12 mouse cellular contexts compared by ENCODE assay signal in genomic region chr10:105509896-105510272, GRCm38 (mm10).
DNase-seq lines count a peak whose midpoint lies in the region; ATAC-seq and TF ChIP-seq lines count a peak whose summit lies in the region.
"Had no signal": no experiment of that assay in that cellular context is flagged by ENCODE, and none has a peak within 500 bp of the region (broad histone marks: within the 10 kb centered on the region; RNA-seq: fewer than 3 reads in every experiment).

No protein-coding gene starts in this region.

- intact Hi-C loops in heart, postnatal 36 days (cut with DNase I): no loop called here

- no peak for DNase-seq in heart, postnatal 36 days
- peak; percentile 50 for DNase-seq in embryonic facial prominence, embryonic 11.5 days (ENCODE audit: low spot score)
- DNase-seq in forebrain, postnatal 0 days: no peak
- peak; percentile 32 for DNase-seq in midbrain, embryonic 10.5 days (ENCODE audit: low spot score)
- DNase-seq in right cerebral cortex, postnatal 10 days (ENCODE audit: low spot score in 2 of 2): no peak
- DNase-seq in ovary, postnatal 36 days (ENCODE audit: low spot score): no peak
- DNase-seq: gastrocnemius, postnatal 25 days; right cerebral cortex, postnatal 14 days; thymus, adult 18-20 months had no signal

- H3K4me2 ChIP-seq in heart, embryonic 16.5 days (ENCODE audit: low read depth, low read length): peak overlapping the region; percentile 35
- H3K4me2 ChIP-seq in embryonic facial prominence, embryonic 11.5 days (ENCODE audit: low read depth, low read length): 0 out of 2 replicates have a peak overlapping the region, but pooled peaks have one; percentile 17
- H3K4me2 ChIP-seq in forebrain, postnatal 0 days (ENCODE audit: low read depth): peak overlapping the region; percentile 15

- no peak; the same call in 1 of the 2 replicates for ATAC-seq in heart, embryonic 16.5 days (replicated peaks; ENCODE audit: extremely low read depth, insufficient read depth, low FRiP score)
- peak; percentile 63 for ATAC-seq in embryonic facial prominence, embryonic 11.5 days (replicated peaks; ENCODE audit: insufficient number of reproducible peaks, low FRiP score, low TSS enrichment, low read depth)
- ATAC-seq in forebrain, postnatal 0 days: peak; percentile 38; the same call in 1 of the 2 replicates
- no peak for ATAC-seq in inflammation-experienced regulatory T-cells, adult 6 months

- H3K9ac ChIP-seq in heart, embryonic 16.5 days (ENCODE audit: low read length): no peak overlapping the region
- H3K9ac ChIP-seq in embryonic facial prominence, embryonic 11.5 days (replicated peaks; ENCODE audit: low read length): no peak overlapping the region
- no peak overlapping the region for H3K9ac ChIP-seq in forebrain, postnatal 0 days

- H3K27ac ChIP-seq in heart, embryonic 16.5 days (ENCODE audit: low read length): no peak overlapping the region
- H3K27ac ChIP-seq in embryonic facial prominence, embryonic 11.5 days (replicated peaks; ENCODE audit: low read depth, low read length): no peak overlapping the region
- H3K27ac ChIP-seq in forebrain, postnatal 0 days (ENCODE audit: low read depth, low read length): no peak overlapping the region
- peak overlapping the region; percentile 46 for H3K27ac ChIP-seq in midbrain, embryonic 10.5 days (replicated peaks)
- H3K27ac ChIP-seq: macrophage had no signal

- WGBS in heart, embryonic 16.5 days: 28% methylated on average over 5 of the region's 5 CpGs
- 26% methylated on average over 5 of the region's 5 CpGs for WGBS in embryonic facial prominence, embryonic 11.5 days
- 22% methylated on average over 5 of the region's 5 CpGs for WGBS in forebrain, postnatal 0 days
- 48% methylated on average over 5 of the region's 5 CpGs for WGBS in midbrain, embryonic 10.5 days

- TF ChIP-seq CTCF in forebrain, postnatal 0 days (IDR thresholded peaks at IDR 0.05; ENCODE audit: low read depth): no peak

- peaks cover 6% of the 10 kb centered on the region for H3K4me1 ChIP-seq in heart, embryonic 16.5 days (ENCODE audit: control insufficient read depth, insufficient read depth, low read length)
- H3K4me1 ChIP-seq in embryonic facial prominence, embryonic 11.5 days (ENCODE audit: control insufficient read depth, insufficient read depth, low read length): no peaks in the 10 kb centered on the region; the same call in 1 of the 2 replicates
- H3K4me1 ChIP-seq in forebrain, postnatal 0 days (ENCODE audit: insufficient read depth): no peaks in the 10 kb centered on the region
- H3K4me1 ChIP-seq in midbrain, embryonic 10.5 days: peaks cover 44% of the 10 kb centered on the region

- H3K9me3 ChIP-seq in heart, embryonic 16.5 days (replicated peaks; ENCODE audit: control insufficient read depth, low read length): no peaks in the 10 kb centered on the region
- H3K9me3 ChIP-seq in embryonic facial prominence, embryonic 11.5 days (replicated peaks; ENCODE audit: control insufficient read depth, low read length): no peaks in the 10 kb centered on the region
- H3K9me3 ChIP-seq in forebrain, postnatal 0 days (ENCODE audit: low read length): no peaks in the 10 kb centered on the region
- H3K9me3 ChIP-seq in midbrain, embryonic 10.5 days (replicated peaks): no peaks in the 10 kb centered on the region

- H3K4me3 ChIP-seq in heart, embryonic 16.5 days (ENCODE audit: low read length): peak overlapping the region; percentile 4
- H3K4me3 ChIP-seq in embryonic facial prominence, embryonic 11.5 days (ENCODE audit: low read depth, low read length): no peak overlapping the region
- H3K4me3 ChIP-seq in forebrain, postnatal 0 days (ENCODE audit: low read depth, low read length): no peak overlapping the region
- H3K4me3 ChIP-seq in midbrain, embryonic 10.5 days: peak overlapping the region; percentile 28; the same call in 1 of the 2 replicates

- H3K36me3 ChIP-seq in heart, embryonic 16.5 days (ENCODE audit: control insufficient read depth, insufficient read depth): no peaks in the 10 kb centered on the region
- no peaks in the 10 kb centered on the region for H3K36me3 ChIP-seq in embryonic facial prominence, embryonic 11.5 days (replicated peaks; ENCODE audit: control insufficient read depth, insufficient read depth, low read depth, low read length)
- peaks cover 7% of the 10 kb centered on the region; the same call in 1 of the 2 replicates for H3K36me3 ChIP-seq in forebrain, postnatal 0 days (ENCODE audit: insufficient read depth)
- H3K36me3 ChIP-seq in midbrain, embryonic 10.5 days: peaks cover 17% of the 10 kb centered on the region

- no peaks in the 10 kb centered on the region for H3K27me3 ChIP-seq in heart, embryonic 16.5 days (ENCODE audit: control insufficient read depth, insufficient read depth, low read length)
- no peaks in the 10 kb centered on the region for H3K27me3 ChIP-seq in embryonic facial prominence, embryonic 11.5 days (ENCODE audit: control insufficient read depth, insufficient read depth, low read length)
- no peaks in the 10 kb centered on the region for H3K27me3 ChIP-seq in forebrain, postnatal 0 days (ENCODE audit: insufficient read depth, low read length)
- H3K27me3 ChIP-seq in midbrain, embryonic 10.5 days (ENCODE audit: low read depth, poor library complexity, severe bottlenecking): no peaks in the 10 kb centered on the region

Comparison
In these comparisons a context has a peak if more than half of its experiments do, and no peak if none do; other contexts are left out.
1. ATAC-seq: peak in embryonic facial prominence, embryonic 11.5 days (single experiment) and forebrain, postnatal 0 days (single experiment); none in heart, embryonic 16.5 days (single experiment) and inflammation-experienced regulatory T-cells, adult 6 months (single experiment).
2. H3K4me3 ChIP-seq: peak in heart, embryonic 16.5 days (single experiment) and midbrain, embryonic 10.5 days (single experiment); none in embryonic facial prominence, embryonic 11.5 days (single experiment) and forebrain, postnatal 0 days (single experiment).
3. DNase-seq: peak in embryonic facial prominence, embryonic 11.5 days (single experiment) and midbrain, embryonic 10.5 days (single experiment); none in heart, postnatal 36 days (0 of 2), forebrain, postnatal 0 days (single experiment), right cerebral cortex, postnatal 10 days (0 of 2) and ovary, postnatal 36 days (single experiment).
4. Peak in every context shown above with its lines, with median percentiles within 50 percentile points of each other: H3K4me2 ChIP-seq.